Mouse (Mus musculus) heart, adult 2 months (tissue): Measurements from ENCODE around the gene Setd1b.

ENCODE experiments used
- CTCF ChIP-seq: fragments of 200-600 bp; IDR thresholded peaks from 2 replicates; pipeline ENCODE4 v1.8.1; 2022; ENCODE audit warnings: antibody characterized with exemption, mild to moderate bottlenecking, moderate library complexity
- EP300 ChIP-seq: fragments of 200-500 bp; IDR thresholded peaks from 2 replicates; pipeline ENCODE4 v1.6.1; 2011; ENCODE audit warnings: low read depth, low read length, control low read depth; ENCODE audit not compliant: insufficient read depth
- POLR2A ChIP-seq: fragments of 200-500 bp; IDR thresholded peaks from 2 replicates; pipeline ENCODE4 v1.6.1; 2011; ENCODE audit warnings: mild to moderate bottlenecking, low read depth, low read length, control low read depth; ENCODE audit not compliant: insufficient read depth

- TF ChIP-seq POLR2A (no peak), CTCF (no peak), EP300 (no peak)
Measured at GRCm38 (mm10) chr5:123129170-123129757, 12.7 kb upstream of the Setd1b start.
